Mouse (Mus musculus) stomach, adult 2 months (tissue): ENCODE data around the gene Pidd1. TPM values are rescaled to one million over a fixed set of nuclear protein-coding genes. Genes with fewer than 3 reads are reported as not detected.

ENCODE experiments used
- polyA plus RNA-seq: library from polyadenylated mRNA; depleted of rRNA; stranded (reverse); fragments of >200 nt; gene quantifications from 2 replicates; pipeline ENCODE4 v1.2.3, GENCODE M21; 2012; rRNA removed

Pidd1 gene
- polyA plus RNA-seq: 4.1 and 4.6 TPM in 2 replicates

DNA sequence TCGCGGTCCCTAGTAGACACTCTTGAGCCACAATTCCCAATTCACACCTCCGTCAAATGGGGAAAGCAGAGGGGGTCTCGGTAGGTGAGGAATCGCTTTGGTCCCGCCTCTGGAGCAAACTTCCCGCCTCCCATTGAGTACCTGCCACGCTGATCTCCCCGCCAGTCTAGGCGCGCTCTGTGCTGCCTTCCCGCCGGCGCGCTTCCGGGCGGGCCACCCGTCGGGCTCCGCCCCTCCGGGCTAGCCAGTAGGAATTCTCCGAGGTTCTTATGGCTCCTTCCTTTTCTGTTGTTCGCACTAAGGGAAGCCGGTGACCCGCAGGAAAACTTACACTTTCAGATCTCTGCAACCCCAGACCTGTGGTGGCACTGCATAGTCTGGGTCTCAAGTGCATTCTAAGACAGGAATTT is at the start of gene Pidd1:
Gene Pidd1 (minus strand): TSS at position 198 of the 410 bp plus-strand sequence.

DNA sequence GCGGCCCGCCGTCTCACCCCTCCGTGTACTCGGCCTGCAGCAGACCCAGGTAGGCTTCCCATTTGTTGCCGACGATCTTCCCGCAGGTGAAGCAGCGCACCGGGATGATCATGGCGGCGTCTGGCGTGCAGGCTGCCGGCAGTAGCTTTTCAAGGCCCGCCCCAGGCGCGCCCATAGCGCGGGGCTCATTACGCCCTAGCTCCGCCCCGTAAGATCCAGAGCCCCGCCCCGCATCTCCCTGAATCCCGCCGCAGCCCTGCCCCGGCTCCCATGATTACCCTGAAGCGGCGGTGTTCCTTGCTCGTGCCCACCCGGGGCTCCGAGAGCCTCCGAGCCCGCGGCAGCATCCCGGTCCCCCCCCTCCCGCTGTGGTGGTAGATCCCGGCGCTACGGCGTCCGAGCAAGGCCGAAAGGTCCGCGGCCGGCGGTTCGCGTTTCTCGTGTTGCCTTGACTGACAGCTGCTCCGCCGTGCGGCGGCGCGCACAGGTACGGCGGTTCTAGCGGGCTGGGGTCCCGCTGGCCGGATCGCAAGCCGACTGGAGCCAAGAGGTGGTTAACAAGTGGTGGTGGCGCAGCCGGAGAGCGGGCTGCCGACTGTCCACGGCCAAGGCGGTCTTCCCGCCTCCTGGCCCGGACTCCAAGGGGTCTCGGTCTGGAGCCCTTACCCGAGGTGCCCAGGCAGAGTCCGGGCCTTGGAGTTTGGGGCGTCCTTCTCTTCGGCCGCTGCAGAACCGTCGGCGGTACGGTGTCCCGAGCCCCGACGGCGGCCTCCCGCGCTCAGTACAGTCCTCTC is 31.4 kb upstream of the Pidd1 start, which contains the start of the genes Polr2l and Tspan4:
Gene Polr2l (minus strand): TSS at position 122 of the 794 bp plus-strand sequence.
Gene Tspan4 (plus strand): TSS at position 230 of the 794 bp plus-strand sequence.

DNA sequence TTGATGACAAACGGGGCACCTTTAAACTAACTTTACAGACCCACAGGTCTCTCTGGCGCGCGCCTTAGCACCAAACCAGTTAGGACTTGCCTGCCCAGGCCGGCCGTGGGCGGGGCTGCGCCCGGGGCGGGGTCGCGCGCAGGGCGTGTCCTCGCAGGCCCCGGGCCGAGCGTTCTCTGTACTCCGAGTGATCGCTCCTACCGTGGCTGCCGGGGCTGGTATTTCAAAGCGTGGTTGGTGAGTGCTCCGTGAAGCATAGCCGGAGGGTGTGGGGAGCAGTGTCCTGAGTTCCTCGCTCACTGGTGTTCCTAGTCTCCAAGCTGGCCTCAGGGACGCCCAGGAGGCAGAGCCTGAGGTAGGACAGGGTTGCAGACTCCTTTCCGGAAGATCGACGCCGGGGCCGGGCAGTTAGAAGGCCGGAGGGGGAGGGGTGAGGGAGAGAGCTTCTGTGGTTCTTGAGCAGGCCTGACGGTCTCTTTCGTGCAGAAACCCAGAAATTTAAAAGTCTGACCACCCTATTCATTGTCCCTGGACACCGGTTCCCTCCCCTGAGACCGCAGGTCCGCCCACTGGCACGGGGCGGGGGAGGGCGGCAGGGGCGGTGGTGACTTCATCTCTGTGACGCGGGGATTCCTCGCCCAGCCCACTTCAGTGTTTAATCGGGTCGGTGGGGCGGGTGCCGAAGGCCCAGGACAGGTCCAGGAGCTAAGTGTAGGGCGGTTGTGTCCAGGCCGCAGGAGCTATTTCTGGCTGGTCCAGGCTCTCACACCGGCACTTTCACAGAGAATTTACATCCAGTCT is 23.6 kb upstream of the Pidd1 start, which contains the start of gene Cd151:
Gene Cd151 (plus strand): TSS at position 163 of the 801 bp plus-strand sequence.

DNA sequence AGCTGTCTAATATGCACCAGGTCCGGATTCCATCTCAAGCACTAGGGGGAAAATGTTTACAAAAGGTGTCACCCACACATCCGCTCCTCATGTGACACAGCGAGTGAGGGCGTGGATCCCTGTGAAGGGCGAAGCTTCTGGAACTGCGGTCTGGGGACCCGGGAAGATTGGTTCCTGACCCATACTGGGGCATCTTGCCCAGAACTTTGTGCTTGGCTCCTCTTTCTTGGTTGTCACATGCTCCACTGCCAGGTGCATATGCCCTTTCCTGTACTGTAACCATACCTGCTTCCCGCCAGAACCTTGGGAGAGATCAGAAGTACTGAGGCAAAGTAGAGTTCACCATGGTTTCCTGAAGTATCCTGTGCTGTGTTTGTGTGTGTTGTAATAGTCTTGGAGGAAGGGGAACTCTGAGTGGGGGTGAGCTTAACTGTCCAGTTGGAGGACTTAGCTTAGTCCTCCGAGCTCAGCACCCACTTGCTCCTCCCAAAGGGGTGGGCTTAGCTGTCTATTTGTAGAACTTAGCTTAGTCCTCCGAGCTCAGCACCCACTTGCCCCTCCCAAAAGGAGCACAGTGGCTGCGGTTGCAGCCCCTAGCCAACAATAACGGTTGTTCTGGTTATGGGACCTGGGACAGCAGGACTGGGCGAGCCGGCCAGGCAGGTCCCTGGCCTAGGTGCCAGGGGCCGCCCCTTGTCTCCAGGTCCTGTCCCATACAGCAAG is 16.7 kb upstream of the Pidd1 start, which contains the start of gene Cracr2b:
Gene Cracr2b (plus strand): TSS at position 704 of the 723 bp plus-strand sequence.

DNA sequence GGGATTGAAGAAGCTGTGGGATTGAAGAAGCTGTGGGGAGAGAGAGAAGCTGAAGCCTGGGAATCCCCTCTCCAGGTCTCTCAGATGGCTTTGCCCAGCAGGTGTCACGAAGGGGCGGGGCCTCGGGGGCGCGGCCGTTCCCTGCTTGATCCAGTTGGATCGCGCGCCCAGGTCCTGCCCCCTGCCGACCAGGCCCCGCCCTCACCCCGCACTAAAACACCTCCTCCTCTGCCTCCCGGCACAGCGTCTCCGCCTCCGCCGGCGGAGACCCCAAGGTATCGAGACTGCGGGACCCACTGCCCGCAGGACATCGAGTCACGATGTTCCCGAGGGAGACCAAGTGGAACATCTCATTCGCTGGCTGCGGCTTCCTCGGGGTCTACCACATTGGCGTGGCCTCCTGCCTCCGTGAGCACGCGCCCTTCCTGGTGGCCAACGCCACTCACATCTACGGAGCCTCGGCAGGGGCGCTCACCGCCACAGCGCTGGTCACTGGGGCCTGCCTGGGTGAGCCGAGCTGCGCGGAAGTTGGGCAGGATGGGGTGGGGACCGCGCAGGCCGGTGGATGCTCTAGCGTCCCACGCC is 11.2 kb upstream of the Pidd1 start, which contains the start of gene Pnpla2:
Gene Pnpla2 (plus strand): TSS at position 232 of the 585 bp plus-strand sequence.

DNA sequence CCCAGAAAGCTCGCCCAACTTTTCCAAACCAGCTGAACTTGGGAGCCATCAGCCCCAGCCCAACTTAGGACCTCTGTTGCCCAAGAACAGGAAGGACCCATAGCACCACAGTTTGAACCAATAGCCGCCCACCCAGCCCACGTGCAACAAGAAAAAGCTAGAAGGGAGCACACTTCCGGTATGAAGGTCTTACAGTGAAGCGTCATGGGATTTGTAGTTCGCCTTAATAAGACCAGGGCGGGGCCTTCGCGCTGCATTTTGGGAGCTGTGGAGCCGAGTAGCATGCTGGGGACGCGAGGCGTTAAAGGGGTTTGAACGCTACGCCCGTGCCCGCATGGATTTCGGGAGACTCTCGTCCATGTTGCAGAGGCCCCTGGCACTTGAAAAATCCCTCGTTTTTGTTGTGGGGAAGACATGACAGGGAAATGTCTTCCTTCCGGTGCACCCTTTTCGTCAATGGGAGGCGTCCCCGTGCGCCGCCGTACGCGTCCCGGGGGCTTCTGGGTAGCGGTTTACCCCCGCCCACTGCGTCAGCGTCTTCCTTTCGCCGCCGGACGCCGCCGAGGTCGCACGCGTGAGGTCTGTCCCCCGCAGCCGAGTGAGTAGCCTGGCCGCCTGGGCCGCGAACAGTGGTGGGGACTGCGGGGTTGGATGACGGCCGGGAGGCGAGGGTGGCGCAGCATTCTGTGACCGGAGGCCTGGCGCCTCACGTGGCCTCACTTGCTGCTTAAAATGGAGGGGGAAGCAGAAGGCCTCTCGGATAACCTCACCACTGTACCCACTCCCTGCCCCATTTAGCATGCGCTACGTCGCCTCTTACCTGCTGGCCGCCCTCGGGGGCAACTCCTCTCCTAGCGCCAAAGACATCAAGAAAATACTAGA is 3.5 kb upstream of the Pidd1 start, which contains the start of gene Rplp2:
Gene Rplp2 (plus strand): TSS at position 261 of the 882 bp plus-strand sequence.

DNA sequence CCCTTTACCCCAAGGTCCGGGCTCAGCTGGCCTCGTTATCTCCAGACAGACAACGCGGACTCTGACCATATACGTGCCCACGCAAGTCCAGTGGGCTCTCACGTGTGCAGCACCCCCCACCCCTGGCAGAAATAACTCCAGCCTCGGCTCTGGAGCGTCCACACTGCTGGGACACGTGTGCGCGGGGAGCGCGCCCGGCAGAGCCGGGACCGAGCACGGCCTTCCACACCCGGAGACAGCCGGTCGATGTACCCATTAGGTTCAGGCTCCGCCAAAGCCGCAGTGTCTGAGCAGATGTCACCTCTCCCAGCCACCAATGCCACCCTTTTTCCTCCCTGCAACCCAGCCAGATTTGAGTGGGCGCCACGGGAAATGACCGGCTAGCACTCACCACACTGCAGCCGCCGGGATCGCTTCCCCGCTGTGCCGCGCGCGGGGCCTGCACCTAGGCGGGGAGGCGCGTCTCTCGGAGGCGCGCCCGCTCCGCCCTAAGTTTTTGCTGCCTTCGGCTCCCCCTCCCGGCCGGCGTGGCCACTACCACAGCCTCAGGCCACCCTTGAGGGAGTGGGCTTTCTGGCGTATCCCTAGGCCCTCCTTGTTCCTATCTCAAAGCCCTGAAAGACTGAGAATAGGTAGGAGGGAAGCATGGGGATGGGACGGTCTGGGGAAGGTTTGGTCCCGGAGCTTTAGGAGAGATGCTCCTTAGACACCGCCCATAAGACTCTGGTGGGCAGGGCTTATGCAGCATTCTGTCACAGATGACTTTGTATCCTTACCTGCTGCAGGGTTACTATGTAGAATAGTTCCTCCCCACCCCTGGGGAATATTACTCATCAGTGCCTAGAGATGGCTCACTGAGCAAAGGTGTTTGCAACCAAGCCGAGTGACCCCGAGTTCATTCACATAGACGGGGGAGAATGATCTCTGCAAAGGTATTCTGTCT is 6.4 kb downstream of the Pidd1 start, which contains the start of gene Slc25a22:
Gene Slc25a22 (minus strand): TSS at position 715 of the 943 bp plus-strand sequence.

DNA sequence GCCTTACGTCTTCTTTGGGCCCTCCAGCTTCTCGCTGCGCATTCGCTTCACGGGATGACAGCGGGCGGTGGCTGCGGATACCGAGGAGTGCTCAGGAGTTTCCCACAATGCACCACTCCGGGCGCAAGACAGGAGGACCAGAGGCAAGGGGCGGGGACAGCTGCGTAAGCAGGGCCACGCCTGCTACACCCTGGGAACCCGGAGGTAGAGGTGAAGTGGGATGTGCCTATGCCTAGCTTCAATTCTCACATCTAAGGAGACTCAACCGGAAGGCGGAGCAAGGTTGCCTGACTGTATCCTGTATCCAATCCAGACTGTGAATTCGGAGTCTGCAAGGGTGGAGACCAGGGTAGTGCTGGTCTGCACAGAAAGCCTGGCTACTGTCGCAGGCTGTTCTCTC is 14.5 kb downstream of the Pidd1 start, which contains the start of gene Cend1:
Gene Cend1 (minus strand): TSS at position 182 of the 400 bp plus-strand sequence.

DNA sequence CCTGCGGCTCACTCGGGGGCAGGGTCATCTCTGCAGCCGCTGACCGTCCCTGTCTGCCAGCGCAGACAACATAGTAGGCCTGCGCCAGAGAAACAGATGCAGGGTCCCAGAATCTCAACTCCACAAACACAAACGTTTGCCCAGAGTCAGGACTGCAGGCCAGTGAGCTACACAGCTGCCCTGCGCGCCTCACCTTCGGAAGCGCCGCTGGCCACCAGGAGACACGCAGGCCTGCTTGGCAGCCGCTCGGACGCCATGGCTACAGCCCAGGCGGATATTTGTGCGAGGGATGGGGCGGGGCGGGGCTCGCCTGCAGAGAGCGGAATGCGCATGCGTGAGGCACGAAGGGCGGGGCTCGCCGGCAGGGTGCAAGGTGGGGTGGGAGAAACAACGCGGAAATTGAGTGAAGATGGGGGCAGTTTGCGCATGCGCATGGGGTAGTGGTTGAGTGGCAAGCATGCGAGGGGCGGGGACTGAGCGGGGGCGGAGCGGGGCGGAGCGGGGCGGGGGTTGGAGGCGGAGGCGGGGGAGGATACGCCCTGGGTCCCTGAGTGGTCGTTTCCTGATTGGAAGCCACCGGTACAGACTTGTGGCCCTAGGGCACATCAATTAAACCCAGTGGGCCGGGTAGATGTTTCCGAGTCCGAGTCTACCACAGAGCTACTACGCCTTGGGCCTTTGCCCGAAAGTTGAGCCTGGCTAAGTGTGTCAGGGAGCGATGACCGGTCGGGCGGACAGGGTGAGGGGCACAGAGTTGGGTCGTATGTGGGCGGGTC is 29.8 kb downstream of the Pidd1 start, which contains the start of gene Gatd1:
Gene Gatd1 (minus strand): TSS at position 328 of the 776 bp plus-strand sequence.

DNA sequence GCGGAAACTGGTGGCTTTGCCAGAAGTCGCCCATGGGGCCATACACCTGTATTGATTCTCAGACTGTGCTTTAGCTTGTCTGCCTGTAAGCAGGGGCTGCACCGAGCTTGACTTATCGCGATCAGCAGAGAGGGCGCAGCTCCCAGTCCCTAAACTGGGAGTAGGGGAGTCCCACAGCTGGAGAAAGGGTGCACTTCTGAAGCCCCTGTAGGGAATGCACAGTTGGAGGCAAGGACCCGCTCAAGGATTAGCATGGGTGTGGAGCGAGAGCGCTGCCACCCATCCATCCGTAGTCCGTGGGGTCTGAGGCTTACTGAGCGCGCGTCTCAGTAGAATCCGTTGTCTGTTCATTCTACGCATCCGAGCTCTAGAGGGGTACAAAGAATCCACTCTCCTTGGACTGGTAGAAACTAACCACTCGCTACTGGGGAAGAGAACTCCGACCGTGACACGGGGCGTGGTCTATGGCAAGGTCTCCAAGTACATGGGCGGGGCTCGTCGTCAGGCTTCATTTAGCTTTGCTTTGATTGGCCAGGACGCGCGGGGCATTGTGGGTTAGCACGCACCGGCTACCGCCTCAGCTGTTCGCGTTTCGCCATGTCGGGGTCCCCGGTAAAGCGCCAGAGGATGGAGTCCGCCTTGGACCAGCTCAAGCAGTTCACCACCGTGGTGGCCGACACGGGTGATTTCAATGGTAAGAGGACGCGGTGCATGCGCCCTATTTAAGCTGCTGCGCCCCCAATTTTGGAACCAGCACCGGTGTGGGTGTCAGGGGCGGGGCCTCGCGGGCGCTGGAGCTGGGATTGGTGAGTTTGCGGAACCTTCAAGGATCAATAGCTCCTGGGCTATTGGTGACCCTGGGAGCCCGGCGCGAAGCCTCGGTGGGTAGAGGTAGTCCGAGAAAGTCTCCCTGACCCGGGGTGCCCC is 51.9 kb downstream of the Pidd1 start, which contains the start of gene Taldo1:
Gene Taldo1 (plus strand): TSS at position 575 of the 927 bp plus-strand sequence.

Other genes with a start within 250 kb of the Pidd1 start
- gene Lrrc56, start 249.9 kb downstream of the Pidd1 start, polyA plus RNA-seq: 2.5 and 2.6 TPM in 2 replicates
- 3.7 and 6.7 TPM in 2 replicates for gene Lmntd2, start 229.9 kb downstream of the Pidd1 start, polyA plus RNA-seq
- 85.9 and 98.2 TPM in 2 replicates for gene Rassf7, start 228.2 kb downstream of the Pidd1 start, polyA plus RNA-seq
- gene Phrf1, start 215.2 kb downstream of the Pidd1 start, polyA plus RNA-seq: 15.5 and 16.7 TPM in 2 replicates
- gene Irf7, start 177.5 kb downstream of the Pidd1 start, polyA plus RNA-seq: 43.3 and 72.0 TPM in 2 replicates
- gene Cdhr5, start 167.2 kb downstream of the Pidd1 start, polyA plus RNA-seq: 1.7 and 3.0 TPM in 2 replicates
- 0.56 and 1.6 TPM in 2 replicates for gene Sct, start 164.9 kb downstream of the Pidd1 start, polyA plus RNA-seq
- not detected in 2 replicates for gene Drd4, start 152.0 kb downstream of the Pidd1 start, polyA plus RNA-seq
- 10.8 and 14.7 TPM in 2 replicates for gene Deaf1, start 116.3 kb downstream of the Pidd1 start, polyA plus RNA-seq
- gene Tmem80, start 116.3 kb downstream of the Pidd1 start, polyA plus RNA-seq: 8.8 and 10.4 TPM in 2 replicates
- 120 and 128 TPM in 2 replicates for gene Eps8l2, start 105.1 kb downstream of the Pidd1 start, polyA plus RNA-seq
- 99.5 and 105 TPM in 2 replicates for gene Taldo1, start 51.8 kb downstream of the Pidd1 start, polyA plus RNA-seq
- 18.6 and 20.4 TPM in 2 replicates for gene Gatd1, start 29.9 kb downstream of the Pidd1 start, polyA plus RNA-seq
- 1.4 and 1.5 TPM in 2 replicates for gene Cend1, start 14.5 kb downstream of the Pidd1 start, polyA plus RNA-seq
- gene Slc25a22, start 6.1 kb downstream of the Pidd1 start, polyA plus RNA-seq: 41.6 and 43.2 TPM in 2 replicates
- 175 and 185 TPM in 2 replicates for gene Rplp2, start 3.3 kb upstream of the Pidd1 start, polyA plus RNA-seq
- 120 and 147 TPM in 2 replicates for gene Pnpla2, start 11.2 kb upstream of the Pidd1 start, polyA plus RNA-seq
- 78.0 and 82.9 TPM in 2 replicates for gene Cracr2b, start 17.1 kb upstream of the Pidd1 start, polyA plus RNA-seq
- gene Cd151, start 23.4 kb upstream of the Pidd1 start, polyA plus RNA-seq: 169 and 189 TPM in 2 replicates
- 16.5 and 20.9 TPM in 2 replicates for gene Polr2l, start 31.1 kb upstream of the Pidd1 start, polyA plus RNA-seq
- gene Tspan4, start 31.2 kb upstream of the Pidd1 start, polyA plus RNA-seq: 20.3 and 24.1 TPM in 2 replicates
- 20.7 and 26.4 TPM in 2 replicates for gene Chid1, start 95.8 kb upstream of the Pidd1 start, polyA plus RNA-seq
- 18.1 and 23.1 TPM in 2 replicates for gene Ap2a2, start 118.1 kb upstream of the Pidd1 start, polyA plus RNA-seq
- gene Muc6, start 211.3 kb upstream of the Pidd1 start, polyA plus RNA-seq: 239 and 241 TPM in 2 replicates
- 0.31 and 1.0 TPM in 2 replicates for gene Muc2, start 246.3 kb upstream of the Pidd1 start, polyA plus RNA-seq